In genomic region chr10:39639783-39640182, GRCm38 (mm10) we compare ENCODE assay signal across 16 mouse cellular contexts. TPM values are rescaled to one million over a fixed set of nuclear protein-coding genes. Genes with fewer than 3 reads are reported as not detected.
DNase-seq lines count a peak whose midpoint lies in the region; ATAC-seq and TF ChIP-seq lines count a peak whose summit lies in the region.
"Had no signal": no experiment of that assay in that cellular context is flagged by ENCODE, and none has a peak within 500 bp of the region (broad histone marks: within the 10 kb centered on the region; RNA-seq: fewer than 3 reads in every experiment).

No protein-coding gene starts in this region.

- TF ChIP-seq POLR2A in lung, adult 2 months (IDR thresholded peaks at IDR 0.05; ENCODE audit: borderline replicate concordance, extremely low read depth, low read depth, low read length), result no peak

- ATAC-seq in heart, embryonic 12.5 days (ENCODE audit: insufficient number of reproducible peaks, low FRiP score), result no peak
- peak; percentile 84 for ATAC-seq in lung, postnatal 0 days
- ATAC-seq: liver, postnatal 0 days had no signal

- DNase-seq in heart, adult 11 months, result peak; percentile 91
- peak; percentile 95 for DNase-seq in lung, postnatal 0 days (ENCODE audit: low spot score)
- no peak for DNase-seq in lung, adult 2 months
- no peak for DNase-seq in limb, embryonic 10.5 days (ENCODE audit: low spot score)
- no peak for DNase-seq in ovary, postnatal 36 days (ENCODE audit: low spot score)
- no peak for DNase-seq in natural killer cell, adult 2 months (ENCODE audit: low spot score in 2 of 2)
- no peak for DNase-seq in layer of hippocampus, adult 11-12 months (ENCODE audit: low spot score)
- DNase-seq: cerebellum, adult 9-10 months; left cerebral cortex, postnatal 4 days; liver, postnatal 0 days; midbrain, embryonic 14.5 days; thymus, postnatal 4 days had no signal

- WGBS in heart, embryonic 12.5 days, result 85% methylated on average over 5 of the region's 5 CpGs
- 57% methylated on average over 5 of the region's 5 CpGs for WGBS in lung, postnatal 0 days
- WGBS in lung, adult 2 months, result 70% methylated on average over 5 of the region's 5 CpGs
- WGBS in limb, embryonic 10.5 days, result 82% methylated on average over 5 of the region's 5 CpGs

- peaks cover 43% of the 10 kb centered on the region for H3K36me3 ChIP-seq in heart, embryonic 12.5 days
- peaks cover 13% of the 10 kb centered on the region; the same call in 1 of the 2 replicates for H3K36me3 ChIP-seq in lung, postnatal 0 days (ENCODE audit: insufficient read depth, low read length)
- H3K36me3 ChIP-seq in limb, embryonic 10.5 days, result peaks cover 28% of the 10 kb centered on the region

- H3K4me1 ChIP-seq in heart, embryonic 12.5 days (replicated peaks), result peaks cover 11% of the 10 kb centered on the region
- H3K4me1 ChIP-seq in lung, postnatal 0 days (ENCODE audit: insufficient read depth, low read depth, low read length), result peaks cover 10% of the 10 kb centered on the region
- H3K4me1 ChIP-seq in lung, adult 2 months (ENCODE audit: control insufficient read depth, insufficient read depth, low read length), result peaks cover 6% of the 10 kb centered on the region; the same call in 1 of the 2 replicates
- peaks cover 47% of the 10 kb centered on the region for H3K4me1 ChIP-seq in limb, embryonic 10.5 days

- H3K4me3 ChIP-seq in heart, embryonic 12.5 days, result no peak overlapping the region
- H3K4me3 ChIP-seq in lung, postnatal 0 days (ENCODE audit: low read depth, low read length), result no peak overlapping the region
- no peak overlapping the region for H3K4me3 ChIP-seq in lung, adult 2 months (replicated peaks; ENCODE audit: extremely low read depth, low read depth, low read length)
- no peak overlapping the region for H3K4me3 ChIP-seq in limb, embryonic 10.5 days
- H3K4me3 ChIP-seq: neural tube, embryonic 13.5 days had no signal

- H3K4me2 ChIP-seq in heart, embryonic 12.5 days, result no peak overlapping the region
- H3K4me2 ChIP-seq in lung, postnatal 0 days (replicated peaks; ENCODE audit: low read depth, low read length), result no peak overlapping the region
- H3K4me2 ChIP-seq: hindbrain, embryonic 14.5 days; neural tube, embryonic 13.5 days had no signal

- TF ChIP-seq EP300 in lung, postnatal 0 days (IDR thresholded peaks at IDR 0.05), result peak; percentile 85

- no peaks in the 10 kb centered on the region for H3K9me3 ChIP-seq in heart, embryonic 12.5 days (replicated peaks)
- H3K9me3 ChIP-seq in lung, postnatal 0 days (ENCODE audit: low read length), result no peaks in the 10 kb centered on the region
- H3K9me3 ChIP-seq in limb, embryonic 10.5 days (replicated peaks), result no peaks in the 10 kb centered on the region
- H3K9me3 ChIP-seq: neural tube, embryonic 13.5 days had no signal

- H3K9ac ChIP-seq in heart, embryonic 12.5 days, result no peak overlapping the region
- no peak overlapping the region for H3K9ac ChIP-seq in lung, postnatal 0 days (replicated peaks; ENCODE audit: low read depth)
- H3K9ac ChIP-seq: hindbrain, embryonic 14.5 days; liver, postnatal 0 days; neural tube, embryonic 13.5 days had no signal

- H3K27me3 ChIP-seq in heart, embryonic 12.5 days (replicated peaks), result no peaks in the 10 kb centered on the region
- no peaks in the 10 kb centered on the region for H3K27me3 ChIP-seq in lung, postnatal 0 days (replicated peaks; ENCODE audit: insufficient read depth, low read length)
- H3K27me3 ChIP-seq in limb, embryonic 10.5 days (ENCODE audit: low read depth, poor library complexity, severe bottlenecking), result no peaks in the 10 kb centered on the region
- H3K27me3 ChIP-seq: CH12.LX; neural tube, embryonic 13.5 days had no signal

- no peak for TF ChIP-seq CTCF in lung, postnatal 0 days (IDR thresholded peaks at IDR 0.05)
- TF ChIP-seq CTCF in lung, adult 2 months (IDR thresholded peaks at IDR 0.05; ENCODE audit: insufficient read depth, low read length), result no peak

- H3K27ac ChIP-seq in heart, embryonic 12.5 days (ENCODE audit: poor library complexity, severe bottlenecking), result no peak overlapping the region
- peak overlapping the region; percentile 75; the same call in 1 of the 2 replicates for H3K27ac ChIP-seq in lung, postnatal 0 days (ENCODE audit: low read length)
- peak overlapping the region; percentile 57; the same call in 1 of the 2 replicates for H3K27ac ChIP-seq in limb, embryonic 10.5 days
- H3K27ac ChIP-seq: hindbrain, embryonic 14.5 days had no signal

RNA-seq across cellular contexts. Expression of gene Traf3ip2, which starts 27.0 kb away (rescaled TPM):
- polyA plus RNA-seq in heart, embryonic 12.5 days (2016; fragmentation: Nextera tagmentation; extraction: Ambion mirVana), result 10.9 and 11.7 TPM in 2 replicates
- polyA plus RNA-seq in lung, postnatal 0 days (2015; fragmentation: Nextera tagmentation; extraction: Ambion mirVana), result 30.6 and 31.7 TPM in 2 replicates
- polyA plus RNA-seq in lung, adult 2 months (2012; rRNA removed), result 20.0 and 23.2 TPM in 2 replicates
- 7.2 and 8.7 TPM in 2 replicates for polyA plus RNA-seq in limb, embryonic 10.5 days (2016; fragmentation: Nextera tagmentation; extraction: Ambion mirVana)

Comparison
In these comparisons a context has a peak if more than half of its experiments do, and no peak if none do; other contexts are left out.
1. DNase-seq: peak in heart, adult 11 months (single experiment) and lung, postnatal 0 days (single experiment); none in lung, adult 2 months (single experiment), limb, embryonic 10.5 days (single experiment), ovary, postnatal 36 days (single experiment), natural killer cell, adult 2 months (0 of 2) and layer of hippocampus, adult 11-12 months (single experiment).